Mouse (Mus musculus) G1E (cell line): ENCODE data around the gene Tmprss7.

ENCODE experiments used
- CTCF ChIP-seq: IDR thresholded peaks from 2 replicates; pipeline ENCODE4 v1.5.1; 2012; ENCODE audit warnings: low read depth, low read length, inconsistent platforms, mixed read lengths
- POLR2AphosphoS5 ChIP-seq: IDR thresholded peaks from 2 replicates; pipeline ENCODE4 v1.6.1; 2012; ENCODE audit warnings: low read depth, low read length, inconsistent platforms; ENCODE audit not compliant: insufficient replicate concordance
- TAL1 ChIP-seq: conservative IDR thresholded peaks from 2 replicates; pipeline ENCODE4 v1.6.1; 2012; ENCODE audit warnings: low read depth, low read length, inconsistent platforms, mixed read lengths

DNA sequence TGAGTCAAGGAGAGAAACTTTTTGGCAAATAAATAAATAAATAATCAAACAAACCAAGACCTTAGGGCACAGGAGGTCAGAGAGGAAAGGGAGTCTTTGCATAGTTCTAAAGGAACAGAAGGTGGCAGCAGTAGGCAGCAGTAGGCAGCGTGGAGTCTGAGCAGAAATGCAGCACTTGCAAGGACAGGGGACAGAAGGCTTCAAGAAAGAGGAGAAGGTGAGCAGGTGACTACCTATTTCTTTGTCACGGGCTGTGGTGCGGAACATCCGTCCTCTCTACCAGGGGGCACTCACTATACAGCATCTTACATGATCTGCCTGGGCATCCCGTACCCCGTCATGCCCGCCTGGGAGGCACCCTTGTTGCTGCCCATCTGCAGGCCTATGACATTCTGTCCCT is 17.8 kb upstream of the Tmprss7 start:
- TF ChIP-seq CTCF, result no peak
- no peak for TF ChIP-seq TAL1
- TF ChIP-seq POLR2AphosphoS5, result no peak
